Mouse (Mus musculus): ENCODE measurements around the gene Rbm24.

DNA sequence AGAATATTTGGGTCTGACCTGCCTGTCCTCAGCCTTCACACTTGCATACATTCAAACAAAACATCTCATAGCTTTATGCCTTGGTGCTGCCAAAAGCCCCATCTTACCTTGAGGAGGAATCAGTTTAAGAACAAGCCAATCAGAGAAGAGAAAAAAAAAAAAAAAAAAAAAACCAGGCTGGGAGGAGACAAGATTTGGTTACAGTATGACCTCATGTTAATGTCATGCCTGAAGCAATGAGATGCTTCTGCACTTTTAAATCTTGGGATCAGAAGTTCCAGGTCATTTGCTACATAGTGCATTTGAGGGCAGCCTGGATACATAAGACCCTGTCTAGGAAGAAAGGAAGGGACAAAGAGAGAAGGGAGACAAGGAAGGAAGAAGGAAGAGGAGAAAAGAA lies 6.0 kb upstream of the Rbm24 start:
- no peak for TF ChIP-seq CTCF (IDR thresholded peaks at IDR 0.05; ENCODE audit: control insufficient read depth, insufficient read depth, low read length)
- TF ChIP-seq POLR2A (IDR thresholded peaks at IDR 0.05; ENCODE audit: borderline replicate concordance, control insufficient read depth, low read depth, low read length), result no peak

Data from bone marrow, adult 2 months (tissue).